Comparison of ENCODE assay signal across 24 mouse cellular contexts in genomic region chr15:100334629-100335028, GRCm38 (mm10). TPM values are rescaled to one million over a fixed set of nuclear protein-coding genes. Genes with fewer than 3 reads are reported as not detected.
DNase-seq lines count a peak whose midpoint lies in the region; ATAC-seq and TF ChIP-seq lines count a peak whose summit lies in the region.
"Had no signal": no experiment of that assay in that cellular context is flagged by ENCODE, and none has a peak within 500 bp of the region (broad histone marks: within the 10 kb centered on the region; RNA-seq: fewer than 3 reads in every experiment).

Gene Mettl7a3, plus strand, starts transcription at chr15:100334929.

- no peaks in the 10 kb centered on the region for H3K27me3 ChIP-seq in midbrain, embryonic 14.5 days (ENCODE audit: control insufficient read depth, insufficient read depth, low read length)
- no peaks in the 10 kb centered on the region for H3K27me3 ChIP-seq in midbrain, embryonic 10.5 days (ENCODE audit: low read depth, poor library complexity, severe bottlenecking)
- no peaks in the 10 kb centered on the region for H3K27me3 ChIP-seq in Patski
- H3K27me3 ChIP-seq: CH12.LX had no signal

- intact Hi-C loops in left cerebral cortex, postnatal 4 days (cut with DNase I) = no loop called here

- H3K4me2 ChIP-seq in midbrain, embryonic 14.5 days (ENCODE audit: low read length) = no peak within 1 kb of the TSS

- H3K4me3 ChIP-seq in midbrain, embryonic 14.5 days (replicated peaks; ENCODE audit: low read depth, low read length) = no peak within 1 kb of the TSS
- no peak within 1 kb of the TSS for H3K4me3 ChIP-seq in midbrain, embryonic 10.5 days

- no peak for ATAC-seq in midbrain, embryonic 14.5 days (ENCODE audit: low FRiP score, low TSS enrichment)
- ATAC-seq in Patski = no peak
- ATAC-seq: activated CD4-positive, CD25-positive, alpha-beta regulatory T cell, adult 4 months; CD4-positive, CD25-positive, alpha-beta regulatory T cell, adult 4 months had no signal

- in situ Hi-C loops in Patski (cut with MboI; ENCODE audit: low pct_unique_long_range_greater_than_20kb) = no loop called here

- no peak within 1 kb of the TSS for H3K27ac ChIP-seq in midbrain, embryonic 14.5 days (replicated peaks; ENCODE audit: low read depth, low read length)
- no peak within 1 kb of the TSS for H3K27ac ChIP-seq in midbrain, embryonic 10.5 days (replicated peaks)

- DNase-seq in cerebellum, postnatal 10 days = peak; percentile 48 to 57
- DNase-seq in cerebellum, adult 11 months = no peak
- DNase-seq in left cerebral cortex, postnatal 4 days = peak; percentile 23
- no peak for DNase-seq in left cerebral cortex, adult 9 months (ENCODE audit: low spot score in 2 of 2)
- peak; percentile 9 for DNase-seq in midbrain, embryonic 14.5 days
- no peak for DNase-seq in midbrain, embryonic 10.5 days (ENCODE audit: low spot score)
- no peak for DNase-seq in Patski (ENCODE audit: low read depth, low spot score)
- no peak for DNase-seq in c-Kit-positive CD71-positive TER-119-positive erythroid progenitor cells, embryonic 14.5 days (ENCODE audit: low spot score)
- DNase-seq: adrenal gland, adult 2 months; adrenal gland, adult 8-10 months; adrenal gland, postnatal 10 days; adrenal gland, postnatal 14 days; adrenal gland, postnatal 25 days; adrenal gland, postnatal 36 days; B cell, adult 2 months; cerebellum, adult 11-12 months; cerebellum, adult 18-20 months; cerebellum, adult 2 months; cerebellum, adult 8-10 months had no signal

- no peaks in the 10 kb centered on the region for H3K4me1 ChIP-seq in midbrain, embryonic 14.5 days (ENCODE audit: control insufficient read depth, insufficient read depth, low read length)
- no peaks in the 10 kb centered on the region for H3K4me1 ChIP-seq in midbrain, embryonic 10.5 days

- no peak for TF ChIP-seq CTCF in Patski (IDR thresholded peaks at IDR 0.05)

- H3K9me3 ChIP-seq in midbrain, embryonic 14.5 days (ENCODE audit: control insufficient read depth, low read length) = no peaks in the 10 kb centered on the region
- H3K9me3 ChIP-seq in midbrain, embryonic 10.5 days (replicated peaks) = no peaks in the 10 kb centered on the region
- H3K9me3 ChIP-seq: G1E had no signal

- 83% methylated on average over 10 of the region's 10 CpGs for WGBS in midbrain, embryonic 14.5 days
- WGBS in midbrain, embryonic 10.5 days = 91% methylated on average over 10 of the region's 10 CpGs

- POLR2A ChIA-PET in Patski (lab: Charles Lee) = interaction anchor here (0.8 kb wide), 1 partner anchor 36 kb away, joined by 4 read pairs; no protein-coding TSS in a partner anchor

- no peaks in the 10 kb centered on the region for H3K36me3 ChIP-seq in midbrain, embryonic 14.5 days (ENCODE audit: control insufficient read depth, insufficient read depth, low read length)
- no peaks in the 10 kb centered on the region for H3K36me3 ChIP-seq in midbrain, embryonic 10.5 days
- H3K36me3 ChIP-seq: G1E had no signal

- H3K9ac ChIP-seq in midbrain, embryonic 14.5 days (replicated peaks; ENCODE audit: low read length) = no peak within 1 kb of the TSS

- CTCF ChIA-PET in Patski (lab: Charles Lee) = interaction anchor here (0.7 to 1.7 kb wide), 2 partner anchors 26 to 40 kb away, joined by 3 to 5 read pairs; no protein-coding TSS in a partner anchor

RNA-seq across cellular contexts. Expression of gene Mettl7a3, which starts in this region (rescaled TPM):
- under 1 TPM in 1 of 2 experiments, not detected in 1; 0.34 TPM for total RNA-seq in left cerebral cortex, postnatal 4 days (2021)
- polyA plus RNA-seq in midbrain, embryonic 14.5 days (2014; fragmentation: Nextera tagmentation; extraction: Ambion mirVana) = not detected in 2 replicates
- polyA plus RNA-seq in midbrain, embryonic 10.5 days (2016; fragmentation: Nextera tagmentation; extraction: Ambion mirVana) = not detected in 2 replicates
- polyA plus RNA-seq in Patski (2021) = 88.9 TPM
- total RNA-seq: adrenal gland, postnatal 14 days; adrenal gland, postnatal 25 days; adrenal gland, postnatal 36 days; CH12.LX had no signal
- polyA plus RNA-seq: activated CD4-positive, CD25-positive, alpha-beta regulatory T cell, adult 4 months; C2C12; G1E had no signal

Comparison
In these comparisons a context has a peak if more than half of its experiments do, and no peak if none do; other contexts are left out.
1. RNA of gene Mettl7a3 (polyA plus RNA-seq): 88.9 TPM in Patski (single experiment); not detected in midbrain, embryonic 14.5 days and not detected in midbrain, embryonic 10.5 days; every median in the first group is over 10 times any median in the second.
2. DNase-seq: peak in cerebellum, postnatal 10 days (2 of 2); none in cerebellum, adult 11 months (single experiment), left cerebral cortex, adult 9 months (0 of 2), midbrain, embryonic 10.5 days (single experiment), Patski (single experiment) and c-Kit-positive CD71-positive TER-119-positive erythroid progenitor cells, embryonic 14.5 days (single experiment).
3. Peak in DNase-seq in left cerebral cortex, postnatal 4 days; RNA of the gene not detected or under 1 TPM.
4. Peak in DNase-seq in midbrain, embryonic 14.5 days; RNA of the gene not detected or under 1 TPM.